Mouse (Mus musculus): Measurements from ENCODE around the gene Cpox.

- TF ChIP-seq CTCF (IDR thresholded peaks at IDR 0.05; ENCODE audit: low read depth), result no peak
- no peak for TF ChIP-seq EP300 (optimal IDR thresholded peaks at IDR 0.05)
Measured at GRCm38 (mm10) chr16:58675256-58675655, 5.2 kb downstream of the Cpox start.

Measured in stomach, postnatal 0 days (tissue).